Mouse (Mus musculus) embryonic stem cell, embryonic (primary cell): ENCODE data around the gene Rem1.

Experiments
- CTCF ChIA-PET, 4 experiments: fragments of 300-600 bp in 2 of 4; fragments of 350-600 bp in 2 of 4; sonication (Branson Sonifier 250); formaldehyde crosslinking; loops; one replicate each; lab custom pipeline; 2022; ENCODE audit warnings: inconsistent platforms in 2 of 4; lab: Charles Lee
- POLR2A ChIA-PET, 4 experiments: fragments of 300-600 bp in 2 of 4; fragments of 350-600 bp in 2 of 4; sonication (Branson Sonifier 250); formaldehyde crosslinking; loops; one replicate each; lab custom pipeline; 2022; ENCODE audit warnings: antibody characterized with exemption in 4 of 4, inconsistent platforms in 1 of 4; lab: Charles Lee

Gene Rem1

DNA sequence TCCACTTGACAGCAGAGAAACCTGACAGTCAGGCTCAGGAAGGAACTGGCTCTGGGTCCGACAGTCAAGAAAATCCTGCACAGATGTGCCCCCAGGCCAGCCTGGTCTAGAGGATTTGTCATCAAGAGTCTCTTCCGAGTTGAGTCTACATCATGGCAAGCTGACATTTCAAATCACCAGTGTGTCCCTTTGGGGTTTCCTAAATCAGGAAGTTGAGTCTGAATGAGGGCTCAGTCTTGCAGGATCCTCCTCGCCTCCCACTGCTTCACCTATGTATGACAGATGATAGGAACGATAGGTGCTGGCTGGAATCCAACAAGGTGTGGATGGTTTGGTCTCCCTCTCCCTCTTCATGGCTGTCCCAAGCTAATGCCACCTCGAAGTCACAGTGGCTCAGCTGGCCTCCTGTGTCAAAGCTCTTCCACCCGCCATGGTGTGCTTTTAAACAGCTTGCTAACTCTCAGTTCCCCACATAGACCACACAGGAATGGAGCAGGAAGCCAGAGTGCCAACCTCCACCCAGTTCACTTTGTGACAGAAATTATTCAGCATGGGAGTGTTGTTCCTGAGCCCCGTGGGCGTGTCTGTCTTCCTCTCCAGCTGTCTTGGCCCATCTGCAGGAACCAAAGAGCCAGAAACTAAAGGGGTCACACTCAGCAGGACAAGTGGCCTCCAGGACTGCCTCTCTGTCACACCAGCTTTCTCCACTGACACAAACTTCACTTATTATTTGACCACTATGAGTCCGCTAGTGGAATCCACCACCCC lies 6.2 kb upstream of the Rem1 start:
- CTCF ChIA-PET, result interaction anchor here in 1 of 4 experiments (0.9 to 1.2 kb wide), 2 partner anchors 16 to 48 kb away, joined by 3 to 5 read pairs; partner anchors contain the start of genes Defb36 and H13
- POLR2A ChIA-PET, result interaction anchor here in 3 of 4 experiments (0.6 to 1.5 kb wide), 4 partner anchors 48 to 241 kb away, joined by 3 read pairs; partner anchors contain the start of gene H13 (in 1 of the 3)

DNA sequence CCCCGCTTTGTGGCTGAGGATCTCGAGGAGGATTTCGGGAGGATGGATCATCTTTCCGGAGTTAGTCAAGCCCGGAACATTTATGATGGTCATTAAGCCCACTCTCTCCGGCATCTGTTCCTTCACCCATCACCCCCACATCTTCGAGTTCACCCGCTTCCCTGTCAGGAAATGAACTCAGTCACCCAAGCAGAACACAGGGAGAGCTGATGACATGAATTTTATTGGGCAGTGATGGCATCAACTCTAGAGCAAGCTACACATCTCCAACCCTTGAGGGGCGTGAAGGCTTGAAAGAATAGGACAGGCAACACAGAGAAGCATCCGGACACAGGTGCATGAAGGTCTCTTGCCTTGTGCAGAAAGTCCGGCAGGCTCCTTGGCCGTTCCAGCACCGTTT lies 4.6 kb upstream of the Rem1 start:
- CTCF ChIA-PET, result interaction anchor here in 2 of 4 experiments (0.7 kb wide), 2 partner anchors 208 to 523 kb away, joined by 3 read pairs; no protein-coding TSS in a partner anchor
- POLR2A ChIA-PET, result interaction anchor here in 2 of 4 experiments (0.6 to 1.5 kb wide), 2 partner anchors 47 to 143 kb away, joined by 3 read pairs; partner anchors contain the start of gene H13 (in 1 of the 2)

DNA sequence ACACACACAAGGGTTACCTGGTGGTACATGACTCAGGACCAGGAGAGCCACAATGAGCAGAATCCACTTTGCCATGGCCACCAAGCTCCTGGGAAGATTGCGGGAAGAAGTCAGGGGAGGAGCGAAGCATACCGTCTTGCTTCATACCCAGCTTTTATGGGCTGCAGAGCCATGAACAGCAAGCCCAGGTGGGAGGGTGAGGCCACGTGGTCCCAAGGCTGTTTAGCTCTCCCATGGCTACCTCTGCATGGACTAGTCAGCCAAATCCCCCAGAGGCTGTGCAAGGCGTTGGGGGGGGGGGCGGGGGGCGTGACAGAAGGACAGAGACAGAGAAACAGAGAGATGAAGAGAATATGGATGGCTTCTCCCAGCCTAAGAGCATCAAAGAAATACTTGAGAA lies 3.8 kb upstream of the Rem1 start, which contains the start of gene Defb25:
Gene Defb25, minus strand, starts transcription at position 101 of the 400 bp plus-strand sequence.
- ChIA-PET POLR2A (interaction anchor here in 3 of 4 experiments (0.6 to 1.1 kb wide), 3 partner anchors 63 to 143 kb away, joined by 3 read pairs; partner anchors contain the start of gene Mcts2 (in 1 of the 3)), CTCF (interaction anchor here in 3 of 4 experiments (0.6 to 0.7 kb wide), 4 partner anchors 34 to 317 kb away, joined by 3 read pairs; no protein-coding TSS in a partner anchor)

DNA sequence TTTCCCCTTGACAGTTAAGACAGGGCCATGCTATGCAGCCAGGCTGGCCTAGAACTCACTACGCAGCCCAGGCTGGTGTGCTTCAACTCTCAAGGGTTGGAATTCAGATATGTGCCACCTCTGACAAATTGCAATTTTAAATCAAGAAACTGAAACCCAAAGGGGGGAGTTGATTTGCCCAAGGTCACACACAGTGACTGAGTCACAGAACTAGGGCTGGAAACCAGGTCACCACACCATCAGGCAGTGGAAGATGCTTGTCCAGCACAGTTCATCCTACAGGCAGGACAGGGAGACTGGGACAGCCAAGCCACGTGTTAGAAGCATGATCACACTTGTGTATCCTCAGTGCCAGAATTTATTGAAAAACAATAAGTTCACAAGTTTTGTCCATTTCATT lies 2.2 kb upstream of the Rem1 start:
- ChIA-PET CTCF (no interaction called here), POLR2A (no interaction called here)

DNA sequence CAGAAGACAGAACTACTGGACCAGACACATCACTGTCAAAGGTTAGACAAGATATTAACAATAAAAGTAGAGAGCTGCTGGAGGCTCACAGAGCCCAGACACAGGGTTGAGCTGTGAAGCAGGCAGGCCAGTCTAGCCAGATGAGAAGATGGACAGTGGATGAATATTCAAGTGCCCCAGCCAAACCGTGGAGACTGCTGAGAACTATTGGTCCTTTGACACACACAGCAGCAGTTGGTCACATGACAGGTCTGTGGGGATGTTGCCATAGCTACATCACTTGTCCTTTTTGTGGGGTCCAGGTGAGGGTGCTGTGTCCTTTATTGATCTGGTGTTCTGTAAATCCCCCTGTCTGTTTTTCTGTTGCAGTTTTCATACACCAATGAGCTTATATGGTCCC lies 1.5 kb upstream of the Rem1 start:
- CTCF ChIA-PET, result interaction anchor here in 2 of 4 experiments (0.6 to 1.9 kb wide), 5 partner anchors 8 to 109 kb away, joined by 3 to 12 read pairs (median 3); partner anchors contain the start of gene Defb36 (in 1 of the 2)
- POLR2A ChIA-PET, result interaction anchor here in 2 of 4 experiments (0.6 to 1.2 kb wide), 4 partner anchors 14 to 101 kb away, joined by 3 to 4 read pairs (median 3); partner anchors contain the start of gene Mcts2 (in 2 of the 2)

DNA sequence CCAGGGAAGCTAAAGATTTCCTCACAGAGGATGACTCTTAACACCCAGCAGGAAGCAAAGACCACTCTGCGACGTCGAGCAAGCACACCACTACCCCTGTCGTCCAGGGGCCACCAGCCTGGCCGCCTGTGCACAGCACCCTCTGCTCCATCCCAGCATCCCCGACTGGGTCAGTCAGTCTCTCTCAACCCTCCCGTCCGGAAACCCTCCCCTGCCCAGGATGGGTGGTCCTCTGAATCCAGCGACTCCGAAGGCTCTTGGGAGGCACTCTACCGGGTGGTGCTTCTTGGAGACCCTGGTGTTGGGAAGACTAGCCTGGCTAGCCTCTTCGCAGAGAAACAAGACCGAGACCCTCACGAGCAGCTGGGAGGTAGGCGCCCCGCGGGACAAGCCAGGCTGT lies 1.3 kb downstream of the Rem1 start:
- CTCF ChIA-PET, result no interaction called here

DNA sequence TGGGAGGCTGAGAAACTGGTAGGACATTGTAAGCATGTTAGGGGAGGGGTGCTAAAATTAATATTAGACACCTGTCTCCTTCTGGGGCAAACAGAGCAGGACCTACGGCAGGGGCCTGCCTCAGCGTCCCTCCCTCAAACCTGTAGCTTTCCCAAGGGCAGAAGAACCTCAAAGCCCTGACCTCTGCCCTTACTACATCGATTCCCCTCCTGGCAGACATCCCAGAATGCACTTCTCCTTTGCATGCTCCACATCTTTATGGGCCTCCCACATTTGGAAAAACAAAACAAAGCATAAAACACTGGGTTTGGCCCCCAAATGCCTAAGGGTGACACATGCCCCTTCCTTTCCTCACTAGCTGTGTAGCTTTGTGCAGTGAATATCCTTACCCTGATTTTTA lies 2.5 kb downstream of the Rem1 start:
- ChIA-PET POLR2A (interaction anchor here in 2 of 4 experiments (0.6 to 1.1 kb wide), 3 partner anchors 54 to 303 kb away, joined by 3 to 7 read pairs (median 3); no protein-coding TSS in a partner anchor), CTCF (interaction anchor here in 1 of 4 experiments (2.4 kb wide), 1 partner anchor 13 kb away, joined by 6 read pairs; no protein-coding TSS in a partner anchor)

More for the DNA sequence above, 1.3 kb downstream of the Rem1 start:
- POLR2A ChIA-PET, result interaction anchor here in 1 of 4 experiments (1.2 kb wide), 1 partner anchor 10 kb away, joined by 3 read pairs; no protein-coding TSS in a partner anchor

DNA sequence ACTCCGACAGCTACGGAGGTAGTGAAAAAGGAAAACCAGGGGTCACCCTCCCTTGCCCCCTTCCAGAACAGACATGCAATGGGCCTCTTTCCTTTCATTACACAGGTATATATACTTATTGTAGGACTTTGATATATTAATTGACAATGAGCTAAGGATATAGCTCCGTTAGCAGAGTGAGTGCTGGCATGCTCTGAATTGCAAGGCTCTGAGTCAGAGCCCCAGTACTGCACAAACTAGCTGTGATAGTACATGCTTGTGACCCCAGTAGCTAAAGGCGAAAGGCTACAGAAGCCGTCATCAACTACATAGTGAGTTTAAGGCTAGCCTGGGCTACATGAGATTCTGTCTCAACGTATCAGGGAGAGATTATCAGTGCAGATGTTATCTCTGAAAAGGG lies 3.2 kb downstream of the Rem1 start:
- ChIA-PET POLR2A (interaction anchor here in 3 of 4 experiments (0.5 to 0.9 kb wide), 3 partner anchors 57 to 286 kb away, joined by 3 to 7 read pairs (median 3); partner anchors contain the start of genes Mcts2 (in 1 of the 3) and Trib3 (in 1 of the 3)), CTCF (interaction anchor here (0.5 to 2.4 kb wide), 5 partner anchors 12 to 148 kb away, joined by 3 to 6 read pairs (median 5); partner anchors contain the start of gene H13 (in 2 of the 4))

DNA sequence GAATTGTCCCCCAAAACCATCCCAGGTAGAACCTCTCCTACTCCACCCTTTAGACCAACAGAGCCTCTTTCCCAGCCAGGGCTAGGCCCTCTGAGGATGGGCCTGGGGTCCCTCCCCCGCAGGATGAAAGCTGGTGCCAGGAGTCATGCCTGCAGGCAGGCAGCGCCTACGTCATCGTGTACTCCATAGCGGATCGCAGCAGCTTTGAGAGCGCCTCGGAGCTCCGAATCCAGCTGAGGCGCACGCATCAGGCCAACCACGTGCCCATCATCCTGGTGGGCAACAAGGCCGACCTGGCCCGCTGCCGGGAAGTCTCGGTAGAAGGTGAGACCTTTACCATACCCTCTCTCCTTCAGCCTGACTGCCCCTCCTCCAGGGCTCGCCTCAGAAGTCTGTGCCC lies 6.6 kb downstream of the Rem1 start:
- ChIA-PET POLR2A (interaction anchor here in 2 of 4 experiments (0.6 to 1.5 kb wide), 6 partner anchors 10 to 687 kb away, joined by 3 to 5 read pairs (median 4); partner anchors contain the start of genes H13 (in 1 of the 2) and Trib3 (in 1 of the 2)), CTCF (interaction anchor here in 2 of 4 experiments (0.6 to 1.8 kb wide), 5 partner anchors 16 to 79 kb away, joined by 3 to 6 read pairs (median 5); no protein-coding TSS in a partner anchor)

DNA sequence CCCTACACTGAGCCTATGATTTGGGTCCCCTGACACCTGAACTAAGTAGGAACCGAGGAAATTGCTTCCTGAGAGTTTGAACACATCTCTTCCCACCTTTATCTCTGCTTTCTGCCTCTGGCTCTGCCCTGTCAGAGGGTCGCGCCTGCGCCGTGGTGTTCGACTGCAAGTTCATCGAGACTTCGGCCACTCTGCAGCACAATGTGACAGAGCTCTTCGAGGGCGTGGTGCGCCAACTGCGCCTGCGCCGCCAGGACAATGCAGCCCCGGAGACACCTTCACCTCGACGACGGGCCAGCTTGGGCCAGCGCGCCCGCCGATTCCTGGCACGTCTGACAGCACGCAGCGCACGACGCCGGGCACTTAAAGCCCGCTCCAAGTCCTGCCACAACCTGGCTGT lies 7.6 kb downstream of the Rem1 start:
- ChIA-PET CTCF (interaction anchor here in 3 of 4 experiments (0.6 to 1.8 kb wide), 6 partner anchors 10 to 80 kb away, joined by 4 to 6 read pairs (median 4); no protein-coding TSS in a partner anchor), POLR2A (interaction anchor here in 3 of 4 experiments (0.9 to 1.5 kb wide), 5 partner anchors 10 to 290 kb away, joined by 3 to 4 read pairs (median 3); partner anchors contain the start of genes H13 (in 1 of the 3) and Trib3 (in 1 of the 3))

DNA sequence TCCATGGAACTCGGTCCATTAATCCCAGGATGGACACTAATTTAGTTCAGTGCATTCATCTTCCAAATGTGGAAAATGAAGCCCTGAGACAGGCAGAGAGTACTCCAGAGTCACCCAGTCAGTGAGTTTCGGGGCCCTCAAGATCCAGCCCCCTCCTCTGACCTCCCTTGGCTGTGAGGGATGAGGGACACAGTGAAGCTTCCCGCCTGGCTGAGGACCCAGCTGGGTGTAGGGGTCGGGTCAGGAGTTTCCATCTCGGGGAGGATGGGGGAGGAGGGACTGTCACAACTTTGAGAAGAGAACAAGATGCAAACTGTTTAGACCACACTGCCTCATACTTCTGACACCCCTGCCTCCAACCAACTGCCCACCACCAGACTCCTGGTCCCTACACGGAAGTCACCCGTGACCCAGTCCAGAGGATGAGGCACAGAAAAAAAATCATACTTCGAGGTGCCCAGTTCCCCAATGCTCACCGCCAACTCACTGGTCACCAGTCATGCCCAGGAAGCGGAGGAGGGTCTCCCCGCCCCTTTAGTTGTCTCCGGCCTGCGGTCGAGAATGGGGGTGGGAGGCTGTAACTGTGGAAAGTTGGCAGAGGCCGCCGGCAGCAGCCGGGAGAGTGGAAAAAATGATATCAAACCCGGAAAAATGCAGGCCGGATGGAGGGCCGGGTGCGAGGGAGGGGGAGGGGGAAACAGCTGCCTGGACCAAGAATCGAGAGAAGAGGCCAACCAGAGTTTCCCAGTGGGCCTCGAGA lies 9.7 kb downstream of the Rem1 start:
- CTCF ChIA-PET, result interaction anchor here in 2 of 4 experiments (0.5 to 0.7 kb wide), 2 partner anchors 194 to 1950 kb away, joined by 3 to 7 read pairs; no protein-coding TSS in a partner anchor
- POLR2A ChIA-PET, result interaction anchor here in 1 of 4 experiments (0.5 to 1.3 kb wide), 2 partner anchors 10 to 220 kb away, joined by 3 read pairs; no protein-coding TSS in a partner anchor

DNA sequence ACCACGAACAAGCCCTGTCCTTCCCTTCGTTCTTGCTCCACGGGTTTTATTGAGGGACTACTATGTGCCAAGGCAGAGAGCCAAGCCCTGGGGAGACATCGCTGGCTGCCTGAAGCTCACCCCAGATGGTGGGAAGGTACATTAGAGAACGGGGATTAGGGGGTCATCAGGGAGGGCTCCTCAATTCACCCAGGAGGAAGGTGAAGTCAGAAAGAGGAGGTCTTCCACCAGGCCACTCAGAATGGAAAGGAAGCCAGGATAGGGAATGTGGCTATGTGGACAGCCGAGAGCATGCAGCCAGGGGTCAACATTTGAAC lies 10.2 kb downstream of the Rem1 start:
- ChIA-PET CTCF (no interaction called here), POLR2A (no interaction called here)

DNA sequence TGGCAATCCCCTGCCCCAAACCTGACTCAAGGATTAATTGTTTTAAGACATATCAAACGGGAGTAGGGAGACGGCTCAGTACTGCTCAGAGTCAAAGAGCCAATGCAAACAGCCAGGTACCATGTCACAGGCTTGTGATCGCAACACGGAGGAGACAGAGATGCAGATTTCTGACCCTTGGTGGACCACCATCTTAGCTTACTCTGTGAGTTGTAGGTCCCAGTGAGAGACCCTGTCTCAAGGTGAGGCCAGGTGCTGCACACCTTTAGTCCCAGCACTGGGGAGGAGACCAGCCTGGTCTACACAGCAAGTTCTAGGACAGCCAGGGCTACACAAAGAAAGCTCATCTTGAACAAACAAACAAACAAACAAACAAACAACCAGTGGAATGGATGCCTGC lies 10.6 kb downstream of the Rem1 start:
- CTCF ChIA-PET, result no interaction called here

DNA sequence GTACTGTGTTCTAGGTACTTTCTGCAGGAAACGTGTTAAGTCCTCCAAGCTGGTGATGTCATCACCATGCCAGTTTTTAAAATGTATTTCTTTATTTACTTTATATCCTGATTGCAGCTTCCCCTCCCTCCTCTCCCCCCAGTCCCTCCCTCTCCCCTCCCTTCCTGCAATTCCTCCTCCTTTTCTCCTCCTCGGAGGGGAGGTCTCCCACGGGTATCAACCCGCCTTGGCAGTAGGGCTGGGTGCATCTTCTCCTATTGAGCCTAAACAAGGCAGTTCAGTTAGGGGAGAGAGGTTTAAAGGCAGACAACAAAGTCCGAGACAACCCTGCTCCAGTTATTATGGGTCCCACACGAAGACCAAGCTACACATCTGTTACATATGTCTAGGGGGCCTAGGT lies 12.1 kb downstream of the Rem1 start:
- CTCF ChIA-PET, result interaction anchor here in 3 of 4 experiments (0.8 to 1.5 kb wide), 4 partner anchors 30 to 445 kb away, joined by 3 to 5 read pairs (median 3); partner anchors contain the start of genes Defb36 (in 1 of the 3) and H13 (in 1 of the 3)

More for the DNA sequence above, 10.6 kb downstream of the Rem1 start:
- POLR2A ChIA-PET, result interaction anchor here in 1 of 4 experiments (0.5 kb wide), 1 partner anchor 25 kb away, joined by 3 read pairs; no protein-coding TSS in a partner anchor

DNA sequence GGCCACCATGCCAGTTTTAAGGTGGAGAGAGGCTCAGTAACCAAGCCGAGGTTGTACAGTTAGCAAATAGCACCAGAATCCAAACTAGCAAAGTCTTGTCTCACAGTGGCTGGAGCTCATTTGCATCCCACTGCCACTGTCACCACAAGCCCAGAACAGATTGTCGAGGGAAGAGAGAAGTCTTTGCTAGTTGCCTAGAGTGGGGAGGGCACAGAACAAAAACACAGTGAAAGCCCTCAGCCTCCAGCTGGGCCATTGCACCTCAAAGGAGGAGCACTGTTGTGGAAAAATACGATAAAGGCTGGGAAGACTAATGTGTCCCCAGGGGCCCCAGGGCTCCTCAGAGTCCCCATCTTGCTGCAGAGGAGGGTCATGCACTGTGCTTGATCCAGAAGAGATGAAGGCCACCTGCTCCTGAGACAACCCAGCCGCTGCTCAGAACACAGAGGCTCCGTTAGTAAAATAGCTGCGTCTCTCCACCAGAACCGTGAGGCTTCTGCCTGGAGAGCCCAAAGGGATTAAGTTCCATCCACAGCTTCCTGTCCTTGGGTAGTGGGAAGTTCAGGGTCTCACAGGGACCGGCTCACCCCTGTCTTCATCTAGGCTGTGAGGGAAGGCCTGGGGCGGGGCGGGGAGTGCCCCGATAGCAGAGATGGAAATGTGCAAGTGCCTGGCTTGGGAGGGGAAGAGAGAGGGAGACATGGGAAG lies 12.8 kb downstream of the Rem1 start:
- CTCF ChIA-PET, result interaction anchor here in 2 of 4 experiments (0.7 to 1.5 kb wide), 4 partner anchors 29 to 103 kb away, joined by 3 to 5 read pairs (median 3); partner anchors contain the start of genes Defb36 (in 1 of the 2) and H13 (in 1 of the 2)
- POLR2A ChIA-PET, result interaction anchor here in 1 of 4 experiments (0.6 to 1.4 kb wide), 3 partner anchors 29 to 352 kb away, joined by 3 read pairs; partner anchors contain the start of gene H13

More for the DNA sequence above, 12.1 kb downstream of the Rem1 start:
- POLR2A ChIA-PET, result interaction anchor here in 1 of 4 experiments (1.4 kb wide), 1 partner anchor 31 kb away, joined by 3 read pairs; no protein-coding TSS in a partner anchor

DNA sequence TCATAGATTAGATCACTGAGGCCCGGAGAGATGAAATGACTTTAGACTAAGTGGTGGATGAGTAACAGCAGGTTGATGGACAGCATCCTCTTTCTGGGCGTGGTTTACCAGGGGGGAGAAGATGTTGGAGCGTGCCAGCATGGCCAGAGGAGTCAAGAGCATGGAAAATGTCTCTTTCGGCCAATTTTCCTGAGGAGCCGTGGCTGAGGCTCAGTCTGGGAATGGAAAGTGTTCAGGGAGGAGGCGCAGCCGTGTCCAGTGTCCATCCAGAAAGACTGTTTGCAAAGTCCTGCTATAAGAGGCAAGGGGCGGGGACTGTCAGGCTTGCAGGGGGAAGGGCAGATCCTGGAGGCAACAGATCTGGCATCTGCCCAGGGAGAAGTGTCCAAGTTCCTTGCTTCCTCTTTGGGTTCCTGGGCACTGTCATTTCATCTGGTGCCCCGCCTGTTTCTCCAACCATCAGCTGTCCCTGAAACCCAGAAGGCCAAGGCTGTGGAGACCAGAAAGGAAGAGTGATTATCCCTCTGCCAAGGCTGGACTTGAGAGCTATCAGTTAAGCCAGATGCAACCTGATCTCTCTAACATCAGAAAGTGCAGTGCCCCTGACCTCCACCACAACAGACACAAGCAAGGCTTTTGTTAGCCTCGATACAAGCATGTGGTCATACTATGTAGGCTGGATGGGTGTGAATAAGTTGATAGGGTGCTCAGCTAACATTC lies 26.3 kb downstream of the Rem1 start:
- ChIA-PET POLR2A (interaction anchor here in 1 of 4 experiments (1.0 kb wide), 1 partner anchor 27 kb away, joined by 3 read pairs; no protein-coding TSS in a partner anchor), CTCF (interaction anchor here in 2 of 4 experiments (0.6 to 0.8 kb wide), 2 partner anchors 8 to 16 kb away, joined by 3 to 4 read pairs; no protein-coding TSS in a partner anchor)
